Mouse (Mus musculus) skeletal muscle tissue, adult 2 months (tissue): ENCODE measurements around the gene Gm5741.
"Not testable (repeated sequence)": the region's sequence is repeated elsewhere in the genome, so short reads cannot be mapped to it uniquely, and the experiment has no call there.

Experiments used
- DNase-seq: peaks from one replicate; pipeline ENCODE4 v3.0.0-alpha.2; 2012; ENCODE audit warnings: low read depth, low spot score

The Gm5741 gene

GRCm38 (mm10) chr8:85067982-85068381, at the start of gene Gm5741:
Gene Gm5741 (minus strand): TSS chr8:85067982.
- DNase-seq = no peak

- DNase-seq = no peak
Observed at GRCm38 (mm10) chr8:85116984-85117383, 49.2 kb upstream of the Gm5741 start.

GRCm38 (mm10) chr8:85115501-85115900, 47.7 kb upstream of the Gm5741 start:
- DNase-seq = no peak

- no peak for DNase-seq
Observed at GRCm38 (mm10) chr8:85113241-85113640, 45.5 kb upstream of the Gm5741 start.

GRCm38 (mm10) chr8:85100076-85100665, 32.4 kb upstream of the Gm5741 start:
- no peak for DNase-seq

- DNase-seq = no peak
Observed at GRCm38 (mm10) chr8:85096850-85097249, 29.1 kb upstream of the Gm5741 start.

GRCm38 (mm10) chr8:85096196-85096595, 28.4 kb upstream of the Gm5741 start:
- DNase-seq = no peak

GRCm38 (mm10) chr8:85095566-85095965, 27.8 kb upstream of the Gm5741 start:
- DNase-seq = no peak

- no peak for DNase-seq
Observed at GRCm38 (mm10) chr8:85095051-85095450, 27.3 kb upstream of the Gm5741 start.

GRCm38 (mm10) chr8:85091526-85092090, 23.8 kb upstream of the Gm5741 start:
- DNase-seq = no peak

GRCm38 (mm10) chr8:85090856-85091255, 23.1 kb upstream of the Gm5741 start:
- no peak for DNase-seq

- no peak for DNase-seq
Observed at GRCm38 (mm10) chr8:85088771-85089170, 21.0 kb upstream of the Gm5741 start.

- DNase-seq = no peak
Observed at GRCm38 (mm10) chr8:85086238-85086637, 18.5 kb upstream of the Gm5741 start.

- DNase-seq = no peak
Observed at GRCm38 (mm10) chr8:85084633-85085032, 16.9 kb upstream of the Gm5741 start.

GRCm38 (mm10) chr8:85083108-85083813, 15.5 kb upstream of the Gm5741 start, which contains the start of gene Man2b1:
Gene Man2b1 (plus strand): TSS chr8:85083270.
- peak; percentile 83 for DNase-seq

GRCm38 (mm10) chr8:85082169-85082568, 14.4 kb upstream of the Gm5741 start:
- not testable (repeated sequence) for DNase-seq

- DNase-seq = no peak
Observed at GRCm38 (mm10) chr8:85081216-85081555, 13.4 kb upstream of the Gm5741 start, which contains the start of gene Wdr83. Gene Wdr83 (minus strand): TSS chr8:85081306.

GRCm38 (mm10) chr8:85080532-85081215, 12.9 kb upstream of the Gm5741 start, which contains the start of gene Wdr83os:
Gene Wdr83os (plus strand): TSS chr8:85080740.
- DNase-seq = no peak

- no peak for DNase-seq
Observed at GRCm38 (mm10) chr8:85080214-85080531, 12.4 kb upstream of the Gm5741 start.

- peak; percentile 82 for DNase-seq
Observed at GRCm38 (mm10) chr8:85076993-85077392, 9.2 kb upstream of the Gm5741 start.

GRCm38 (mm10) chr8:85076001-85076400, 8.2 kb upstream of the Gm5741 start:
- DNase-seq = no peak

- DNase-seq = no peak
Observed at GRCm38 (mm10) chr8:85074617-85075016, 6.8 kb upstream of the Gm5741 start.
